Mouse (Mus musculus) cerebellum, adult 9-11 months (tissue): ENCODE measurements around the gene Pcolce2.
"Not testable (repeated sequence)": the region's sequence is repeated elsewhere in the genome, so short reads cannot be mapped to it uniquely, and the experiment has no call there.

ENCODE experiments used
- DNase-seq: peaks from one replicate; pipeline ENCODE4 v3.0.0; 2022

Pcolce2 gene

DNA sequence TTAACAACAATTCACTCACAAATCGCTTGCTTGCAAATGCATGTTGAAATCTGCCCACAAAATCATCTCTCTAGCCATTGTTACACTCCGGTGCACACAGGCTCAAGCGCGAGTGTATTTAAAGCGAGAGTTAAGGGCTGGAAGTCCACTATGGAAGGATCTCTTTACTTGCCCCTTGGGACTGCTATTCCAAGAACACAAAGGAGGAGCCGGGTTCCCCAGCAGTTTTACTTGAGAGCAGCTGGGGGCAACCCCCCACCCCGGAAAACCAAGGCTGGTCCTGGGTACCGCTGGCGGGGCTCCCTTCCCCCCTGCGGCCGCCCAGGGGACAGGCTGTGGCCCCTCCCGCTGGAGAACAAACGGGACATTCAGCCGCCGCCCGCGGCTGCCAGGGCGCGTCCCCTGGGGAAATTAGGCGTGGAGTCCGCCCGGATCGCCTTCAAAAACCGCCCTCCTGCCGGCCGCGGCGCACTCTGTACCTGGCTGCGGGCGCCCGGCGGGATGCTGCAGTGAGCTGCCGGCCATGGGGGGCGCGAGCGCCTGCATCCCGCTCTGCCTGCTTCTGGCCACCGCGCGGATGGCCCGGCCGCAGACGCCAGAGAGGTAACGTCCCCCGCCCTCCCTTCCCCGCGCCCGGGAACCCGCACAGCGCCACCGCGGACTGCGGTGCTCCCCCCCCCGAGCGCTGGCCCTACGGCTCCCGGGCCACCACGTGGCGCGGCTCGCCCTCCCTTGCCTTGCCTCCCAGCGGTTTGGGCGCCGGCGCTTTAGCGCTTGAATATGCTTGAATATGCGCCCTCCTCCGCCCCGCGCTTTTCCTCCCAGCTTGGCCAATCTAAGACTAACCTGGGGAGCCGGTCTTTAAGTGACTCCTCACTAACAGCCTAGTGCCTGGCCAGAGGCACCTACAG is at the start of gene Pcolce2:
Gene Pcolce2 (plus strand): TSS at position 331 of the 911 bp plus-strand sequence.
- DNase-seq, result peak; percentile 16

DNA sequence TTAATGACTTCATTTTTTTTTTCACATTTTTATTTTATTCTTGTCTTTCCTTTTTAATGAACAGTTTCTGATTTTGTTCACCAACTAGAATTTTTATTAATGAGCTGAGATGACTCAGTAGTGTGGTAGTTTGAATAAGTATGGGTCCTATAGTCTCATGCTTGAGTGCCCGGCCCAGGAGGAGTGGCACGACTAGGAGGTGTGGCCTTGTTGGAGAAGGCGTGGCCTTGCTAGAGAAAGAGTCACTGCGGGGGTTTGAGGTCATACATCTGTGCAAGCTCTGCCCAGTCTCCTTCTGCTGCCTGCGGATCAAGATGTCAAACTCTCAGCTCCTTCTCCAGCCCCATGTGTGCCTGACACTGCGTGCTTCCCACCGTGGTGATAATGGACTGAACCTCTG is 49.3 kb upstream of the Pcolce2 start:
- DNase-seq, result no peak

DNA sequence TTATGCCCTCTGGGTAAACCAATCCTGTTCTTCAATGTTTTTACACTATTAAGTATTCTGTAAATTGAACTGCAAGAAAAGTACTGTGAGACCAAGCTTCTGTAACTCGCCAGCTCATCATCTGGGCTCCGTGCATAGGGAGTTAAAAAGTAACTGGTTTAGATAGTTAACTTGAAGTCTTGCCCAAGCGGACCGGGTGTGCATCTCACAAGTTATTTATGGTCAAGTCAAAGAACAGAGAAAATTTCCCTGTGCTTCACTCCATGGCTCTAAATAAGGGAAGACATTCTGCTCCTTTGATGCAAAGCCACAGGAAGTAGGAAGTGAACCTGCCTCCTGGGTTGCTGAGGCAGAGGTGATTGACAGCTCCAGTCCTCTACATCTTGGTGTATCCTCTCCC is 43.1 kb upstream of the Pcolce2 start:
- no peak for DNase-seq

DNA sequence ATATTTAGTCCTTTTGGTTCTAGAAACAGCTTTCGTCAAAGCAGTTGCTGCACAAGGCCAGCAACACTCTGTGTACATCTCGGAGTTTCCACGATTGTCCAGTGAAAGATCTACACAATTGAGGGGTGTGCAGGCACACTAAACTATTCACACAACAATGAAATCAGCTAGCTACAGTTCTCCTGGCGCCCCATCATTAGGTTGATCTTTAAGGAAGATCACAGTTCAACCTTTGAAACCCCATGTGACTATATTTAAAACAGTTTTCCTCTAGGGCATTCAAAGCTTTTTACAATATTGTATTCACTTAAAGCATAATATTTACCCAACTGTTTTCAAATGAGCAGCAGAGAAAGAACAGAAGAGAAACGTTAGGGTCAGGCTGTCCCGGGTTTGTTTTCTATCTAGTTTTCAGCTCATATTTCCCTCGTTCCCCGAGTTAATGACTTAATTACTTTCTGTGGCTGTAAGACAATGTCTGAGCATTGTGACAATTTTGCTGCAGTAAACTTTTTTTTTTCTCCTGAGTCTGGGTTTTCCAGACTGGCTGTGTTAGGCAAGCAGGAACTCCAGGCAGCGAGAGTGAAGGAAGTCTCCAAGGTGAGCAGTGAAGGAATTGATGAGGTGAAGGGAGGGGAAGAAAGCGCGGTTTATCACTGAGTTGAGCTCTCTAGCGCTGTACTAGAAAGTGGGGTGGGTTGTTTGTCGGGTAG is 39.8 kb upstream of the Pcolce2 start:
- DNase-seq, result no peak

DNA sequence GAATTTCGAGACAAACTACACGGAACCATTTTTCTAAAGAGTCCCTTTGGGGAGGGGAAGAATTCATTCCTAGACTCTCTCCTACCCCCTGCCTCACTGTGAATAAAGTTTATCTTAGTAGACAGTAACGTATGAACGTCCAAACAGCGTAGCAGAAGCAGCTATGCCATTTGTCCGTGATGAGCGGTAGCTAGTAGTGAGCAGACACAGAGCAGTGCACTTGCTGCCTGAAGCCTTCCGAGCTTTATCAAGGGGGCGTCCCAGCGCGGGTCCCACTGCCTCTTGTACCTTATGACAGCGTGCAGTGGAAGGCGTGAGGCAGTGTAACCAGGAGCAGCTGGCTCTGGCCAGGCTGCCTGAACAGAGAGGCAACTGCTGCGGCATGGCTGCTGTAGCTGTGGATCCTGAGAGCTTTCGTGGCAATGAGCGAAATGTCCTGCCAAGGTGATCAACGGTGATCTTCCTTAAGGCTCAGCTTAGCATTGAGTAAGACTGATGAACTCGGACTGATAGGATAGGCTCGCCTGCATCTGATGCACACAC is 39.2 kb upstream of the Pcolce2 start:
- DNase-seq, result no peak

DNA sequence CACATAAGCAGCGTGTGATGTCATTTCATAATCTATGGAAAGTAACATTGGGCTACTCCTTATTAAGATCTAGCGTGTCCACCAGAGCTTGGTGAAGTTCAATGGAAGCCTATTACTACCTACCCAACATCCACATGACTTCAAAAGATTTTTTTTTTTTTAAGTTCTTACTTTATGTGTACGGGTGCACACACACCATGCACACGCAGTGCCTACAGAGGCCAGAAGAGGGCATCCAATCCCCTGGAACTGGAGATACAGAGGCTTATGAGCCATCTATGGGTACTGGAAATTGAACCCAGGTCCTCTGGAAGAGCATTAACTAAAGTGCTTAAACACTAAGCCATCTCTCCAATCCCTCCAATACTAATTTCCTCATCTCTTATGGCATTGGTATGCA is 38.0 kb upstream of the Pcolce2 start:
- DNase-seq, result no peak

DNA sequence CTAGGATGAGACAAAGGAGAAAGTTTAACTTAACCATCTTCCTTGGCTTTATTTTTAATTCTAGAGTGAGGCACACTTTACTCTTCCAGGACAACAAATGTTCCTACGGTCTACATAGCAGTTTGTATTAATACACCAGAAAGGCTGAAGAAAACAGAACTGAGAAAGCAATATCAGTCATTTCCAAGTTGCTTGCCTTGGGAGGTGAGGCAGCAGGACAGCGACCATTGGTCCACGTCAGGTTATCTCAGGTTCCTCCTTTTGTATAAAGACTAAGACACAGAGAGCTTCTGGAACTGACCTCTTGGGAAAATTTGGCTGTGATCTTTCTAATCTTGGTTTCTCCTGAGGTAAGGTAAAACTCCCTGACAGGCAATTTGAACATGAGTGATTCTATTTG is 34.6 kb upstream of the Pcolce2 start:
- DNase-seq, result no peak

DNA sequence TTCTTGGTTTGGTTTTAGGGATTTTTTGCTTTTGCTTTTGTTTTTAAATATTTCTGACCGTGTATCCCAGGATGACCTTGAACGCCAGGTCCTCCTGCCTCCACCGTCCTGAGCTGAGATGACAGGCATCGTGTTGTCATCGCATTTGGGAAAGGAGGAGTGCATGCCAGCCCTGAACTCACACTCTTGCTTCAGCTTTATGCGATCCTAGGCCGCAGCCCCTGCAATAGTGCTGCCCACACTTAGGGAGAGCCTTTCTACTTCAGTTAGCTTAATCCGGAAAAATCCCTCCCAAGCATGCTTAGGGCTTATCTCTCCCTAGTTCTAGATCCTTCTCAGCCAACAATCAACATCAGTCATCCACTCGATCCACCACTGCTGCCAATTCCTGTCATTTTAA is 34.1 kb upstream of the Pcolce2 start:
- DNase-seq, result no peak

DNA sequence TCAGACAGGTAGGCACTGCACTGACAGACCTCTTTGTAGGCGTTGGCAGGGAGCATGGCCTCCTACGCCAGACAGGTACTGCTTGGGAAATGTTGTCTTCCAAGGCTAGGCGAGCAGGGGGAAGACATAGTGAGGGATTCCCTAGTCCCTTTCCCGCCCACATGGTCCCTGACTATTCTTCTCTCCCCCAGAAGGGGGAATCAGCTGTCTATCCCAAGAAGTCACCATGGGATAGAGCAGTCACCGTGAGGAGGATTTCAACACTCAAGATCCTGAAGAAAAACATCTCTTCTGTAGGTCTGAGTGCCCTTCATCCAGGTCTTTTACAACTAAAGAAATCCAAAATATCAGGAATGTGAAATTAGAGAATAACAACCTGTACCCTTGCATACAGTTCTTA is 30.2 kb upstream of the Pcolce2 start:
- no peak for DNase-seq

DNA sequence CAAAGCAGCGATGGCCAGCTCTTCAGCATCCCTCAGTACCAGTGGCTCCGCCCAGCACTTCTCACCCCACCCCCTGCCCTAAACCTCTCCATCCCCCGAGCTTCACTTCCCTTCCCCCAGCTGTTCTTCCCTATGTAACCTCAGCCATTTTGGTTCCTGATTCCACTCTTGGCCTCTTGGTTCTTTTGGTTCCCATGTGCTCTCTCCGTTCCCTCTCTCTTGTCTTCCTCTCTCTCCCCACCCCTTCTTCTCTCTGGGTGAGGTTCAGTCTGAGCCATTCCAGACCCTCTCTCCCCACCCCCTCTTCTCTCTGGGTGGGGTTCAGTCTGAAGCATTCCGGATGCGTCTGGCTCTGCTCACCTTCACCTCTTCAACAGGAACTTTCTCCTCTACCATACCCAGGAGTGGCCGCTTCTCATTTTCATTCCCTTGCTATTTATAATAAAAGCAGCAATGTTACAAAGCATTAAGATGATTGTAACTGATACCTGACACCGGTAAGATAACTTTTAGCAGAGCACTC is 25.1 kb upstream of the Pcolce2 start:
- DNase-seq, result no peak

DNA sequence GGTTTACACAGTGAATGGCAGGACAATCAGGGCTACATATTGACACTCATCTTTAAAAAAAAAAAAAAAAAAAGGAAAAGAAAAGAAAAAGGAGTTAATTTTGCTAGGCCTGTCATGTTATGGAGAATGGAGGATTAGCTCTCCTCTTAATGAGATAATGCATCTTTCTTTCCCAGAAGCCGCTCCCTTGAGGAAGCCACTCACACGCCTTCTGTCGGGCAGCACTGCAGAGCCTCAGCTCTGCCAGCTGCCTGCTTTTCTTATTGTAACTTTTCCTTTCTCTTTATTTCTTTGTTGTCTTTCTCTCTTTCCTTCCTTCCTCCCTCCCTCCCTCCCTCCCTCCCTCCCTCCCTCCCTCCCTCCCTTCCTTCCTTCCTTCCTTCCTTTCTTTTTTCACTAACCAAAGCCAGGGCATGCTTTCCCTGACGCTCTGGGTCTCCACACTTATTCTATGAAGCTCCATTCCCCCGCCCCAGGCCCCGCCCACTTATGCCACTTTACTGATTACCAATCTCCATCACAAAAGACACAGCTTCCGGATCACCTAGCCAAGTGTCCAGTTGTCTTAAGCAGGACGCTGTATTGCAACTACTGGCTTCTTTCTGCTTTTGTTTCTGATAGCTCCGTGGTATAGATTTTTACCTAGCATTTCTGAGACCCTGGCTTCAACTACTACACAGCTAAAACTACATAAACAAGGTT is 23.8 kb upstream of the Pcolce2 start:
- DNase-seq, result no peak

DNA sequence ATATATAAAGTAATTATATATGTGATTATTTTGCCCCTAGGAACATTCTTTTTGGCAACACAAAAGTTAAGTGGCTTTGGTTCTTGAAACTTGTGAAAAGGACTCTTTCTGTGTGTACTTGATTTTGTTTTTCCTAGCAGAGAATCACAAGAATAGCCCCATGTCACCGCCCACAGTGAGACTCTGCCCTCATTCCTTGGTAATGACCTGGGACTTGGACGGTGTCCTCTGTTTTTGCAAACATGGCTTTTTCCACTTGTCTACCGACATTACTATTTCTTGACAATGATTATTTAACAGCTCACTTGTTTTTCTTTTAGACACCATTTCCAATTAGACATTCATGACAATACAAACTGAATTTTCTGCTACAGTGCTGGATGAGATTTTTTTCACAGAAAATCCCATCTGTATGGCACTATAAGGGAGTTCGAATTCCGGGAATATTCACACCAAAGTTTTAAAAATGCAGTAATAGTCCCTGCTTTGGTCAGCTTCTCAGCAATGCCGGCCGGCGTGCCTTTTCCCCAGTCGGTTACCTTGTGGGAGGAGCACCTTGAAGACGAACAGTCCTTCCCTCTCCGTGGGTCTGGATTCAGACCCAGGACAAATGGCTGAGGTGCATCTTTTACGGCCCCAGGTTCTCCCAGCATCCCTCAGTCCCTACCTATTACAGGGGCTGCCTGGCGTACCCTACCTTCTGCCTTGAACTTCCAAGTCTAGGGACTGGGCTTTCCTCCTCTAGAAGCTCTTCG is 22.4 kb upstream of the Pcolce2 start:
- DNase-seq, result no peak

DNA sequence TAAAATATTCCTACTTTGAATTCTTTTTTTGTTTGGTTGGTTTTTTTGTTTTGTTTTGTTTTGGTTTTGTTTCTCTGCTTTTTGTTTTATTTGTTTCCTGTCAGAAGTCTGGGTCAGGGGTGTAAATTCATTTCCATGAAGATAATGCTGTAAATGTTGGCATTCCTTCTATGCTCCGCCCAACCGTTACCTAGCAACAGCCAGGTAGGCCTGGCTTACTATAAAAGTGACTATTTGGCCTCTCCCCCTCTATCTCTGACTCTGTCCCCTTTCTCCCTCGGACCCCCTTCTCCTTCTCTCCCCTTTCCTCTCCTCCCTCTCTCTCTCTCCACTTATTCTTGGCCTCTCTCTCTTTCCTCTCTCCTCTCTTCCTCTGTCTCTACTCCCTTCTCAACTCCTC is 21.4 kb upstream of the Pcolce2 start:
- no peak for DNase-seq

DNA sequence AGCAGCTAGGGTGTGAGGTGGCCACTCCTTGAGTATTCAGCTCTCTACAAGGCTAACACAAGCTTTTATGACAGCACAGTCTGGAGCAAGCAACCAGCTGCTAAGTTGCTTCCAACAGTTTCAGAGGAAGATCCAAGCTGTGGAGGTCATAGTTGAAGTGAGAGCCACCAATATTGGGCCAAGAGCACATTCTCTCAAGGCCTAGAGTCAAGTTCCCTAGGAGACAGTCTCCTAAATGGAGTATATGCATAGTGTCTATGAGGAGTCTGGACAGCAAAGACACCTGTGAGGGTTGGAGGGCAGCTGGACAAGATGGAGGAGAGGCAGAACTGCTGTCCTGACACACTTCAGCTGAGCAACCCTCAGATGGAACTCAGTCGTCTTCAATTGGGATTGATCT is 18.8 kb upstream of the Pcolce2 start:
- DNase-seq, result no peak

DNA sequence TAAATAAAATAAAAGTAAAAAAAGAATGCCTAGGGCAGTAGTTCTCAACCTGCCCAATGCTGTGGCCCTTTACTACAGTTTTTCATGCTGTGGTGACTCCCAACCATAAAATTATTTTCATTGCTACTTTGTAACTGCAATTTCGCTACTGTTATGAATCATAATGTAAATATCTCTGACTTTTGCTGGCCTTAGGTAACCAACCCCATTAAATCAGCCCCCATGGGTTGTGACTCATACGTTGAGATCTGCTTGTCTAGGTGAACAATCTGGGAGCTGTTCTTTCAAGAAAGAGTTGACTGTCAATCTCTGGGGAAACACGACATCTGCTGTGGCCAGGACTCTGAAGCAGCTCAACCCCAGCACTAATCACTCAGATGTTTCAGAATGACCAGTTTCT is 13.3 kb upstream of the Pcolce2 start:
- no peak for DNase-seq

DNA sequence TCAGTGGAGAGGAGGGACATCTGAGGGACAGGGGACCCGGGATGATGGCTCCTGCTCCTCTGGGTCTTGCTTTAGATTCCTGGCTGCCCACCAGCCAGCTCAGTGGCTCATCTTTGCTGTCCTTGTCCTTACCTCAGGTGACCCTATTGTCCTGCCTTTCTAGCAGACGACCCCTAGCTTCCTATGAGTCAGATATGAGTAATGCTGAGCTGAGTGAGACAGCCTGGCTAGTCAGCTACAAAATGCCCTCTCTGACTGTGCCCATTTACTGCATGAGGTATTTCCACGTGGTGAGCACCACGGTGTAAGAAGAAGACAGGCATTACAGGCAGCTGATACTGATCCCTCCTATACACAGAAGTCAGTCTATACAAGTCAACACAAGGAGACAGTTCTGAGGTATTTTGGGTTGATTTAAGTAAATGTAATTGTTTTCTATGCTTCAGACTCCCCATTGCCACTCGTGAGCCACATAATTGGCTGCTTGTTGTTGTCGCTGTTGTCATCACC is 8.9 kb upstream of the Pcolce2 start:
- DNase-seq, result no peak

DNA sequence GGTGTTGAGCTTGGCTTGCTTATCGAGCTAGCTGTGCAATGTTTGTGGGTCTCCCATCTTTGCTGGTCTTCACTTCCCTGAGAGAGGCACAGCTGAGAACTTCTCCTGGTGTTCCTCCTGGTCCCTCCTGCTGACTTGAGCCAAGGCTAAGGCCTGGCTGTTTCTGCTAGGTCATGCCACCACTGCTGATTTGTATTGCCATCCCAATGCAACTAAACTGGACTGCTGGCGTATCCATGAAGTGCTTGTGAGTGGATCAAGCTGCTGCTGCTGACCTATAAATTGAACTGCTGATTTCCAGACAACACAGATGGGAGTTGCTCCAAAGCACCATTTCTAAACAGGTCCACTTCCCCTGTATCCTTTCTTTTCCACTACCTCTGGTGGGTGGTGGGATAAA is 7.8 kb upstream of the Pcolce2 start:
- DNase-seq, result not testable (repeated sequence)

DNA sequence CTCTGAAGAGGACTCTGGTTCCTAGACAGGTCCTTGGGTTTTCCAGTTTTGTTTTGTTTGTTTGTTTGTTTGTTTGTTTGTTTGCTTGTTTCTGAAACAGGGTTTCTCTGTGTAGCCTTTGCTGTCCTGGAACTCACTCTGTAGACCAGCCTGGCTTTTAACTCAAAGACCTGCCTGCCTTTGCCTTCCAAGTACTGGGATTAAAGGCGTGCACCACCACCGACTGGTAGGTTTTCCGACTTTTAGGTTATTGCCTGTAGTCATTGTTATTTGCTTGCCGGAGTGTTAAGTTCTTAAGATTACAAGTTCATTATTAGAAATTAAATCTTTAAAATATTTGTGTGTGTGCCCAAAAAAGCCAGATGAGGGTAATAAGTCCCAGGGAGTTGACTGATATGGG is 1.0 kb upstream of the Pcolce2 start:
- no peak for DNase-seq

DNA sequence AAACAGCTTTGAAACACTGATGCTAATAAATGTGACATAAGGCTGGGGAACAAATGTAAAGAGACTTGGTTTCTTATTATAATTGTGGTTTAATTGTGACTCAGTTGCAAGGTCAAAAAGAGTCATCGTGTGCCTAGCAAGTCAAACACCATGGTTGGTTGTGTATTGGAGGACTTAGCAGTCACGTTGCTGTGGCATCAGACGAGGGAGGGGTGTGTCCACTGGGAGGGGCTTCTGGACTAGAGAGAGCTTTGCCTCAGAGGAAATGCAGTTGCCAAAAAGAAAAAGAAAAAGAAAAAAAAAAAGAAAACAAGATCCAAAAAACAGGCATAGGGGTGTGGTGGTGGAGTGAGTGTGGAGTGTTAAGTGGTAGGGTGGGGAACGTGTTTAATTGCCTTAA is 2.5 kb downstream of the Pcolce2 start:
- no peak for DNase-seq

DNA sequence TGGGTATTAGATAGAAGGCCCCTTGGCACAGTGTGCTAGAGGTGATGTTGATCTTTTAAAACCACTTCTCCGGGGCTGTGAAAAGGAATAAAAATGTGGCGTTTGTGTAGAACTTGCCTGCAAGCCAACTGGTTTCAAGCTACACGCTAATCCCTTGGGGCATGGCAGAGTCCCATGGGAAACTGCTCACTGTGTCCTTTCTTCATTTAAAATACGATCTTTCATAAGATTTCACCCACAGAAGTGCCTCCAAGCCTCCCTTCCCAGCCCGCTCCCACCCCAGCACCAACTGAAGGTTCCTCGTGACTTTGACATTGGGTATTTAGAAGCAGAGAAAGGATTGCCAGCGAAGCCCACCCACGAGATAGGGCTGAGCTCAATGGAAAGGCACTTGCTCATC is 8.5 kb downstream of the Pcolce2 start:
- DNase-seq, result no peak

DNA sequence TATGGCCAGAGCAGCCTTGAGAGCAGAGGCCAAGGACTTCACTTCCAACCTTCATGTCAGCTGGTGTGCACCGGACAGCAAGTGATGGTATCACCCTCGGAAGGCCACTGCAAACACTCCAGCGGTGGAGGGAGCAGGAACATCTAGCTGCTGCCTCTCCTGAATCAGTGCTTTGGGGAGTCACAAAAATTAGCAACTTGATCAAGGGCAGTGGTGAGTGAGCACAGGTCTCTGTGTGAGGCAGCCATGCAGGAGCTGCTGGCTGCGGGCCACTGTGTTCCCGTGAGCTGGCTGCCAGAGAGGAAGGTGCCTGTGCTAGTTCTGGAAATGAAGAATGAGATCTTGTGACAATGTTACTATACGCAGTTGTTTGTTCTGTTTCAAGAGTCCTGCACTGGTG is 16.0 kb downstream of the Pcolce2 start:
- no peak for DNase-seq

DNA sequence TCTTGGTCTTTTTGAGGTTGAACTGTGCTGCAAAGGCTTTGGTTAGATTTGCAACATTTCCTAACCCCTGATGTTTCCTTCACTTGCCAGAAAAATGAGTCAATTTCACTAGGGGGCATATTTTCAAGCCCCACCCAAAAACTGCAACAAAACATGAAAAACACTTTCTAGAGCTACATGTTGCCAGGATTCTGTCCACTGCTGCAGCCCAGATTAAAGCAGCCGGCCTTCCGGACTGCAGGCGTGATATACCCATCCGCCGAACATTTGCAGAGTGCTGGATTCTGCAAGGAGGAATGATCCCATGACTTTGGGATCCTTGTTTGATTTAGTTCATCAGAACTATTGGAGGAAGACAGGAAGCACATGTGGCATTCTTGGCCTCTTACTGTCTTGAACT is 17.0 kb downstream of the Pcolce2 start:
- DNase-seq, result no peak
